Mouse (Mus musculus): ENCODE results near the gene Myo1e. TPM values are rescaled to one million over a fixed set of nuclear protein-coding genes. Genes with fewer than 3 reads are reported as not detected.
A peak's percentile ranks its signal among the peaks of the same experiment; 100 is the strongest.

Myo1e gene
- polyA plus RNA-seq, 1 experiment from 2014 or later: 10.0 TPM

DNA sequence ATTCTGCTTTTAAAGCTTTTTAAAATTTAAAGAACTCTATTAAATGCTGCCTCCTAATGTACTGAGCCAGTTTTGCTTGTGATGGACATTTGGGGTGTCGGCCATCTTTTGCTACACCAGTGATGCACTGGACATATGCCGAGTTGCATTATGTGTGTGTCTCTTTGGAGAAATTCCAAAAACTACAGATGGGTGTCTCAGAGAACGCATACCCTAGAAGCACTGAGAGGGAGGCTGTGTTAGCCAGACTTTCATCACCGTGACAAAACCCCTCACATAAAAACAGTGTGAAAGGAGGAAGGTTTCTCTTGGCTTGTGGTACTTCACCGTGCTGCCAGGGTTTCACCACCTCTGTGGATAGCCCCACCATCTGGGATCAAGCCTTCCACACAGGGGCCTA is 14.8 kb upstream of the Myo1e start:
- no peak for DNase-seq (ENCODE audit: low spot score)
- no peaks in the 10 kb centered on the region for H3K9me3 ChIP-seq (ENCODE audit: control insufficient read depth, low read length)
- H3K9ac ChIP-seq (ENCODE audit: low read depth, low read length): no peak overlapping the region
- no peaks in the 10 kb centered on the region for H3K36me3 ChIP-seq (ENCODE audit: control insufficient read depth, insufficient read depth, low read length)
- no peak overlapping the region for H3K27ac ChIP-seq (ENCODE audit: low read depth, low read length)
- WGBS: 91% methylated on average over 5 of the region's 5 CpGs
- no peaks in the 10 kb centered on the region for H3K4me1 ChIP-seq (replicated peaks; ENCODE audit: control insufficient read depth, insufficient read depth, low read length)
- H3K27me3 ChIP-seq (ENCODE audit: control insufficient read depth, insufficient read depth, low read length): no peaks in the 10 kb centered on the region
- no peak for ATAC-seq (ENCODE audit: low FRiP score)
- no peak overlapping the region for H3K4me3 ChIP-seq (ENCODE audit: low read depth, low read length)
- H3K4me2 ChIP-seq (replicated peaks; ENCODE audit: low read depth, low read length): no peak overlapping the region

GRCm38 (mm10) chr9:70194622-70195021 is 12.5 kb upstream of the Myo1e start:
- no peak overlapping the region for H3K9ac ChIP-seq (ENCODE audit: low read depth, low read length)
- DNase-seq (ENCODE audit: low spot score) (no peak), ATAC-seq (ENCODE audit: low FRiP score) (no peak)
- H3K36me3 ChIP-seq (ENCODE audit: control insufficient read depth, insufficient read depth, low read length): no peaks in the 10 kb centered on the region
- H3K4me1 ChIP-seq (replicated peaks; ENCODE audit: control insufficient read depth, insufficient read depth, low read length): no peaks in the 10 kb centered on the region
- no peaks in the 10 kb centered on the region for H3K9me3 ChIP-seq (ENCODE audit: control insufficient read depth, low read length)
- WGBS: 84% methylated on average over 11 of the region's 11 CpGs
- H3K4me2 ChIP-seq (replicated peaks; ENCODE audit: low read depth, low read length): no peak overlapping the region
- H3K27ac ChIP-seq (ENCODE audit: low read depth, low read length): no peak overlapping the region
- no peaks in the 10 kb centered on the region for H3K27me3 ChIP-seq (ENCODE audit: control insufficient read depth, insufficient read depth, low read length)
- no peak overlapping the region for H3K4me3 ChIP-seq (ENCODE audit: low read depth, low read length)

GRCm38 (mm10) chr9:70196956-70197659 is 10.0 kb upstream of the Myo1e start:
- no peaks in the 10 kb centered on the region for H3K27me3 ChIP-seq (ENCODE audit: control insufficient read depth, insufficient read depth, low read length)
- ATAC-seq (ENCODE audit: low FRiP score) (no peak), DNase-seq (ENCODE audit: low spot score) (no peak)
- no peak overlapping the region for H3K4me3 ChIP-seq (ENCODE audit: low read depth, low read length)
- no peaks in the 10 kb centered on the region for H3K9me3 ChIP-seq (ENCODE audit: control insufficient read depth, low read length)
- 72% methylated on average over 15 of the region's 15 CpGs for WGBS
- no peak overlapping the region for H3K9ac ChIP-seq (ENCODE audit: low read depth, low read length)
- no peaks in the 10 kb centered on the region for H3K4me1 ChIP-seq (replicated peaks; ENCODE audit: control insufficient read depth, insufficient read depth, low read length)
- no peak overlapping the region for H3K27ac ChIP-seq (ENCODE audit: low read depth, low read length)
- H3K36me3 ChIP-seq (ENCODE audit: control insufficient read depth, insufficient read depth, low read length): no peaks in the 10 kb centered on the region
- no peak overlapping the region for H3K4me2 ChIP-seq (replicated peaks; ENCODE audit: low read depth, low read length)

GRCm38 (mm10) chr9:70197992-70198391 is 9.2 kb upstream of the Myo1e start:
- H3K27ac ChIP-seq (ENCODE audit: low read depth, low read length): no peak overlapping the region
- H3K36me3 ChIP-seq (ENCODE audit: control insufficient read depth, insufficient read depth, low read length): no peaks in the 10 kb centered on the region
- H3K4me1 ChIP-seq (replicated peaks; ENCODE audit: control insufficient read depth, insufficient read depth, low read length): no peaks in the 10 kb centered on the region
- H3K27me3 ChIP-seq (ENCODE audit: control insufficient read depth, insufficient read depth, low read length): no peaks in the 10 kb centered on the region
- H3K9ac ChIP-seq (ENCODE audit: low read depth, low read length): no peak overlapping the region
- H3K4me3 ChIP-seq (ENCODE audit: low read depth, low read length): no peak overlapping the region
- no peaks in the 10 kb centered on the region for H3K9me3 ChIP-seq (ENCODE audit: control insufficient read depth, low read length)
- 94% methylated on average over 8 of the region's 8 CpGs for WGBS
- no peak for DNase-seq (ENCODE audit: low spot score)
- ATAC-seq (ENCODE audit: low FRiP score): no peak
- H3K4me2 ChIP-seq (replicated peaks; ENCODE audit: low read depth, low read length): no peak overlapping the region

DNA sequence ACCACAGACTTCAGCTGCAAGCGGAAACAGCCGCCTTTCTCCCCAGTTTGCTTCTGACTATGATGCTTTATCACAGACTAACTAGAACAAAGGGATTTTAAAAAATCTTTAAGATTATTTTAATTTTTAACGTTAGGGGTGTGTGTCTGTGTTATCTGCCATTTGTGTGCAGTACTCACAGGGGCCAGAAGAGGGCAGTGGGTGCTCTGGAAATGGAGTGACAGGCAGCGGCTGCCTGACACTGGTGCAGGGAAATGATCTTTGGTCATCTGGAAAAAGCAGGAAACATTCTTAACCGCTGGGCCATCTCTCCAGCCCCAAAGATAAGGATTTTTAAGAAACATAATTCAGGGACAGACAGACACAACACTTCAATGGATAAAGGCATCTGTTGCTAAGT is 4.4 kb upstream of the Myo1e start:
- ATAC-seq (ENCODE audit: low FRiP score) (no peak), DNase-seq (ENCODE audit: low spot score) (peak; percentile 58)

GRCm38 (mm10) chr9:70203267-70204076 is 3.7 kb upstream of the Myo1e start:
- H3K9me3 ChIP-seq (ENCODE audit: control insufficient read depth, low read length): no peaks in the 10 kb centered on the region
- H3K4me1 ChIP-seq (replicated peaks; ENCODE audit: control insufficient read depth, insufficient read depth, low read length): no peaks in the 10 kb centered on the region
- H3K27me3 ChIP-seq (ENCODE audit: control insufficient read depth, insufficient read depth, low read length): no peaks in the 10 kb centered on the region
- no peak overlapping the region for H3K27ac ChIP-seq (ENCODE audit: low read depth, low read length)
- 0 out of 2 replicates have a peak, but pooled peaks have one; percentile 15 for ATAC-seq (ENCODE audit: low FRiP score)
- DNase-seq (ENCODE audit: low spot score): peak; percentile 32
- H3K4me2 ChIP-seq (replicated peaks; ENCODE audit: low read depth, low read length): no peak overlapping the region
- no peak overlapping the region for H3K9ac ChIP-seq (ENCODE audit: low read depth, low read length)
- H3K4me3 ChIP-seq (ENCODE audit: low read depth, low read length): no peak overlapping the region
- 64% methylated on average over 15 of the region's 15 CpGs for WGBS
- no peaks in the 10 kb centered on the region for H3K36me3 ChIP-seq (ENCODE audit: control insufficient read depth, insufficient read depth, low read length)

More for the DNA sequence above, 4.4 kb upstream of the Myo1e start:
- WGBS: 64% methylated on average over 5 of the region's 5 CpGs
- Histone ChIP-seq H3K36me3 (ENCODE audit: control insufficient read depth, insufficient read depth, low read length) (no peaks in the 10 kb centered on the region), H3K9me3 (ENCODE audit: control insufficient read depth, low read length) (no peaks in the 10 kb centered on the region), H3K4me1 (replicated peaks; ENCODE audit: control insufficient read depth, insufficient read depth, low read length) (no peaks in the 10 kb centered on the region), H3K9ac (ENCODE audit: low read depth, low read length) (no peak overlapping the region), H3K4me2 (replicated peaks; ENCODE audit: low read depth, low read length) (no peak overlapping the region), H3K4me3 (ENCODE audit: low read depth, low read length) (no peak overlapping the region), H3K27me3 (ENCODE audit: control insufficient read depth, insufficient read depth, low read length) (no peaks in the 10 kb centered on the region), H3K27ac (ENCODE audit: low read depth, low read length) (no peak overlapping the region)

DNA sequence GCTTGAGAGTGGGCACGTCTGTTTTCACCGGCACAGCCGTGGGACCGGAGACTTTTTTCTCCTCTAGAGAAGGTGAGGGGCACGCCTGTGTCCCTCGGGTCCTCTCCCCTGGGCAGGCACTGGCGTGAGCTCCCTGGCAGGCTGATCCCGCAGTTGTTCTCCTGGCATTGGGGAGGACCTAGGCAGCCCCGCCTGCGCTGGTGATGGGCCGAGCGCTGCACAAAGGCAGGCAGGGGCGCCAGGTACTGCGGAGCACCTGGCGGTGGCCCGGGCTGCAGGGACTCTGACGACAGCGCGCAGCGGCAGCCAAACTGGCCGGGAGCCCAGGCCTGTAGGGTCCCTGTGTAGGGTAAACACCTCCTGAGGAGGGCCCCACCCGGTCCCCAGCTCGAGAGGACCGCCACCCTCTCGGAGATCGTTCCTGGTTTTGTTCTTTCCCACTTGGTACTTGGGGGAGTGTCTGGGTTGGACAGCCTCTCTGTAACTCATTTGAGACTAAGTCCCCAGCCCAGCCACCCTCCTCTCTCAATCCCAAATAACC is 901 bp downstream of the Myo1e start:
- WGBS: under 1% methylated on average over 26 of the region's 26 CpGs
- Histone ChIP-seq H3K27me3 (ENCODE audit: control insufficient read depth, insufficient read depth, low read length) (no peaks in the 10 kb centered on the region), H3K27ac (ENCODE audit: low read depth, low read length) (no peak overlapping the region), H3K9me3 (ENCODE audit: control insufficient read depth, low read length) (no peaks in the 10 kb centered on the region), H3K4me3 (ENCODE audit: low read depth, low read length) (peak overlapping the region; percentile 69), H3K9ac (ENCODE audit: low read depth, low read length) (peak overlapping the region; percentile 63), H3K4me1 (replicated peaks; ENCODE audit: control insufficient read depth, insufficient read depth, low read length) (no peaks in the 10 kb centered on the region), H3K4me2 (replicated peaks; ENCODE audit: low read depth, low read length) (peak overlapping the region; percentile 100), H3K36me3 (ENCODE audit: control insufficient read depth, insufficient read depth, low read length) (no peaks in the 10 kb centered on the region)
- peak; percentile 33; the same call in 1 of the 2 replicates for ATAC-seq (ENCODE audit: low FRiP score)
- DNase-seq (ENCODE audit: low spot score): peak; percentile 44

DNA sequence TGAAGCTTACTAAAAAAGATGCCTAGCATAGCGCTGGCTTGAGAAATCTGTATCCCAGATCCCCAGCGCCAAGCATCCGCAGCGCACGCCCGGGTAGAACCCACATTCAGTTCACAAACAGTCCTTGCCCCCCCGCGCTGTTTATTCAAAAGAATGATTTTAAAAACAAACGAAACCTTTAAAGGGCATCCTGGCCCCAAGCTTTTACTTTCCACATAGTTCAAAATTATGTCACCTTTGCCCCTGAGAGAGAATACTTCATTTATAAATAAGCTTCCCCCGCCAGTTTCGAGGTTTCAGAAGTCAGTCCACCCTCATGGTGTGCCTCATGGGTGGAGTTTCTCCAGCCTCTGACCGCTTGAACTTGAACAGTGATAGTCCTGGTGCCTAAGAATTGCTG is 1.6 kb downstream of the Myo1e start:
- Histone ChIP-seq H3K4me3 (ENCODE audit: low read depth, low read length) (peak overlapping the region; percentile 69), H3K9ac (ENCODE audit: low read depth, low read length) (peak overlapping the region; percentile 23; the same call in 1 of the 2 replicates), H3K27me3 (ENCODE audit: control insufficient read depth, insufficient read depth, low read length) (no peaks in the 10 kb centered on the region), H3K27ac (ENCODE audit: low read depth, low read length) (no peak overlapping the region), H3K9me3 (ENCODE audit: control insufficient read depth, low read length) (no peaks in the 10 kb centered on the region), H3K4me2 (replicated peaks; ENCODE audit: low read depth, low read length) (peak overlapping the region; percentile 100), H3K4me1 (replicated peaks; ENCODE audit: control insufficient read depth, insufficient read depth, low read length) (no peaks in the 10 kb centered on the region), H3K36me3 (ENCODE audit: control insufficient read depth, insufficient read depth, low read length) (no peaks in the 10 kb centered on the region)
- ATAC-seq (ENCODE audit: low FRiP score): no peak
- DNase-seq (ENCODE audit: low spot score): peak; percentile 31
- WGBS: 15% methylated on average over 12 of the region's 12 CpGs

Measured in hindbrain, embryonic 11.5 days (tissue).